Mouse (Mus musculus) gastrocnemius, postnatal 25 days (tissue): ENCODE measurements around the gene Scgb1b11. TPM values are rescaled to one million over a fixed set of nuclear protein-coding genes. Genes with fewer than 3 reads are reported as not detected.
"Not testable (repeated sequence)": the region's sequence is repeated elsewhere in the genome, so short reads cannot be mapped to it uniquely, and the experiment has no call there.

Source experiments
- DNase-seq: peaks from one replicate; pipeline ENCODE4 v3.0.0; 2022
- long read RNA-seq, 2 experiments: library from polyadenylated mRNA; stranded (forward); transcript quantifications; one replicate each; pipeline ENCODE4 v2.0.0; 2021
- total RNA-seq, 2 experiments: library from RNA; stranded (reverse); gene quantifications; 1 replicate in 1 of 2; 2 replicates in 1 of 2; pipeline ENCODE4 v1.2.3; 2021

Gene Scgb1b11
- not detected for total RNA-seq
- long read RNA-seq, experiment 1 = 0 reads
- long read RNA-seq, experiment 2 = 0 reads

- not testable (repeated sequence) for DNase-seq
Observed at GRCm38 (mm10) chr7:32222540-32222939, at the start of gene Scgb1b11. TSS of gene Scgb1b11 (plus strand) at chr7:32222840.

GRCm38 (mm10) chr7:32211045-32211444 lies 11.6 kb upstream of the Scgb1b11 start, which contains the start of gene Scgb2b11:
TSS of gene Scgb2b11 (minus strand) at chr7:32211145.
- not testable (repeated sequence) for DNase-seq

Other genes with a start within 250 kb of the Scgb1b11 start
- not detected for gene Scgb1b10, start 122.0 kb upstream of the Scgb1b11 start, total RNA-seq
- gene Scgb2b11, start 11.7 kb upstream of the Scgb1b11 start, total RNA-seq = not detected
- gene Scgb2b12, start 104.4 kb downstream of the Scgb1b11 start, total RNA-seq = not detected
- not detected for gene Scgb1b12, start 111.3 kb downstream of the Scgb1b11 start, total RNA-seq
- not detected for gene Scgb1b29, start 218.7 kb downstream of the Scgb1b11 start, total RNA-seq